Mouse (Mus musculus): Measurements from ENCODE around the gene Gcnt7. TPM values are rescaled to one million over a fixed set of nuclear protein-coding genes. Genes with fewer than 3 reads are reported as not detected.

Gcnt7 gene
- polyA plus RNA-seq, 1 experiment: not detected

- TF ChIP-seq CTCF (IDR thresholded peaks at IDR 0.05; ENCODE audit: borderline replicate concordance, insufficient read depth, low read length) (no peak), POLR2A (IDR thresholded peaks at IDR 0.05; ENCODE audit: low read depth, low read length) (no peak)
- H3K4me3 ChIP-seq (ENCODE audit: insufficient read depth, low read length): no peak overlapping the region
- H3K4me1 ChIP-seq (ENCODE audit: control insufficient read depth, insufficient read depth, low read length): 0 out of 2 replicates have a peak, but pooled peaks cover 2% of the 10 kb centered on the region
- H3K27ac ChIP-seq (ENCODE audit: insufficient read depth, low read length): no peak overlapping the region
Observed at GRCm38 (mm10) chr2:172466427-172467132, 8.2 kb upstream of the Gcnt7 start.

- no peak for TF ChIP-seq CTCF (IDR thresholded peaks at IDR 0.05; ENCODE audit: borderline replicate concordance, insufficient read depth, low read length)
- no peak for TF ChIP-seq POLR2A (IDR thresholded peaks at IDR 0.05; ENCODE audit: low read depth, low read length)
- Histone ChIP-seq H3K4me1 (ENCODE audit: control insufficient read depth, insufficient read depth, low read length) (0 out of 2 replicates have a peak, but pooled peaks cover under 1% of the 10 kb centered on the region), H3K4me3 (ENCODE audit: insufficient read depth, low read length) (no peak overlapping the region), H3K27ac (ENCODE audit: insufficient read depth, low read length) (no peak overlapping the region)
Observed at GRCm38 (mm10) chr2:172462813-172463212, 4.4 kb upstream of the Gcnt7 start.

- no peaks in the 10 kb centered on the region for H3K4me1 ChIP-seq (ENCODE audit: control insufficient read depth, insufficient read depth, low read length)
- no peak overlapping the region for H3K27ac ChIP-seq (ENCODE audit: insufficient read depth, low read length)
- TF ChIP-seq CTCF (IDR thresholded peaks at IDR 0.05; ENCODE audit: borderline replicate concordance, insufficient read depth, low read length) (no peak), POLR2A (IDR thresholded peaks at IDR 0.05; ENCODE audit: low read depth, low read length) (no peak)
- H3K4me3 ChIP-seq (ENCODE audit: insufficient read depth, low read length): no peak overlapping the region
Observed at GRCm38 (mm10) chr2:172460647-172461046, 2.3 kb upstream of the Gcnt7 start.

- TF ChIP-seq CTCF (IDR thresholded peaks at IDR 0.05; ENCODE audit: borderline replicate concordance, insufficient read depth, low read length) (no peak), POLR2A (IDR thresholded peaks at IDR 0.05; ENCODE audit: low read depth, low read length) (no peak)
- no peaks in the 10 kb centered on the region for H3K4me1 ChIP-seq (ENCODE audit: control insufficient read depth, insufficient read depth, low read length)
- H3K27ac ChIP-seq (ENCODE audit: insufficient read depth, low read length): no peak overlapping the region
- no peak overlapping the region for H3K4me3 ChIP-seq (ENCODE audit: insufficient read depth, low read length)
Observed at GRCm38 (mm10) chr2:172452458-172452857, 5.9 kb downstream of the Gcnt7 start.

- Histone ChIP-seq H3K27ac (ENCODE audit: insufficient read depth, low read length) (no peak overlapping the region), H3K4me3 (ENCODE audit: insufficient read depth, low read length) (no peak overlapping the region), H3K4me1 (ENCODE audit: control insufficient read depth, insufficient read depth, low read length) (no peaks in the 10 kb centered on the region)
- TF ChIP-seq POLR2A (IDR thresholded peaks at IDR 0.05; ENCODE audit: low read depth, low read length) (no peak), CTCF (IDR thresholded peaks at IDR 0.05; ENCODE audit: borderline replicate concordance, insufficient read depth, low read length) (no peak)
Observed at GRCm38 (mm10) chr2:172452031-172452430, 6.4 kb downstream of the Gcnt7 start.

GRCm38 (mm10) chr2:172450640-172451039 is 7.8 kb downstream of the Gcnt7 start:
- no peak overlapping the region for H3K27ac ChIP-seq (ENCODE audit: insufficient read depth, low read length)
- TF ChIP-seq POLR2A (IDR thresholded peaks at IDR 0.05; ENCODE audit: low read depth, low read length): no peak
- no peak for TF ChIP-seq CTCF (IDR thresholded peaks at IDR 0.05; ENCODE audit: borderline replicate concordance, insufficient read depth, low read length)
- no peak overlapping the region for H3K4me3 ChIP-seq (ENCODE audit: insufficient read depth, low read length)
- no peaks in the 10 kb centered on the region for H3K4me1 ChIP-seq (ENCODE audit: control insufficient read depth, insufficient read depth, low read length)

GRCm38 (mm10) chr2:172448329-172448728 is 10.1 kb downstream of the Gcnt7 start:
- no peak for TF ChIP-seq CTCF (IDR thresholded peaks at IDR 0.05; ENCODE audit: borderline replicate concordance, insufficient read depth, low read length)
- no peak for TF ChIP-seq POLR2A (IDR thresholded peaks at IDR 0.05; ENCODE audit: low read depth, low read length)
- Histone ChIP-seq H3K27ac (ENCODE audit: insufficient read depth, low read length) (no peak overlapping the region), H3K4me1 (ENCODE audit: control insufficient read depth, insufficient read depth, low read length) (no peaks in the 10 kb centered on the region), H3K4me3 (ENCODE audit: insufficient read depth, low read length) (no peak overlapping the region)

GRCm38 (mm10) chr2:172447317-172447716 is 11.1 kb downstream of the Gcnt7 start:
- no peak overlapping the region for H3K27ac ChIP-seq (ENCODE audit: insufficient read depth, low read length)
- no peaks in the 10 kb centered on the region for H3K4me1 ChIP-seq (ENCODE audit: control insufficient read depth, insufficient read depth, low read length)
- H3K4me3 ChIP-seq (ENCODE audit: insufficient read depth, low read length): no peak overlapping the region
- TF ChIP-seq POLR2A (IDR thresholded peaks at IDR 0.05; ENCODE audit: low read depth, low read length): no peak
- TF ChIP-seq CTCF (IDR thresholded peaks at IDR 0.05; ENCODE audit: borderline replicate concordance, insufficient read depth, low read length): peak; percentile 61; the same call in 1 of the 2 replicates

GRCm38 (mm10) chr2:172445617-172446016 is 12.8 kb downstream of the Gcnt7 start:
- no peak overlapping the region for H3K4me3 ChIP-seq (ENCODE audit: insufficient read depth, low read length)
- TF ChIP-seq POLR2A (IDR thresholded peaks at IDR 0.05; ENCODE audit: low read depth, low read length) (no peak), CTCF (IDR thresholded peaks at IDR 0.05; ENCODE audit: borderline replicate concordance, insufficient read depth, low read length) (no peak)
- H3K4me1 ChIP-seq (ENCODE audit: control insufficient read depth, insufficient read depth, low read length): peaks cover 2% of the 10 kb centered on the region
- no peak overlapping the region for H3K27ac ChIP-seq (ENCODE audit: insufficient read depth, low read length)

GRCm38 (mm10) chr2:172441176-172441575 is 17.2 kb downstream of the Gcnt7 start:
- no peak for TF ChIP-seq CTCF (IDR thresholded peaks at IDR 0.05; ENCODE audit: borderline replicate concordance, insufficient read depth, low read length)
- TF ChIP-seq POLR2A (IDR thresholded peaks at IDR 0.05; ENCODE audit: low read depth, low read length): no peak
- H3K27ac ChIP-seq (ENCODE audit: insufficient read depth, low read length): no peak overlapping the region

More at GRCm38 (mm10) chr2:172441176-172441575, 17.2 kb downstream of the Gcnt7 start:
- Histone ChIP-seq H3K4me1 (ENCODE audit: control insufficient read depth, insufficient read depth, low read length) (peaks cover 5% of the 10 kb centered on the region), H3K4me3 (ENCODE audit: insufficient read depth, low read length) (peak overlapping the region; percentile 94)

All from embryonic fibroblast, embryonic 13.5 days (primary cell).